Mouse (Mus musculus) adrenal gland, postnatal 4 days (tissue): ENCODE measurements around the gene Cdh6. TPM values are rescaled to one million over a fixed set of nuclear protein-coding genes. Genes with fewer than 3 reads are reported as not detected.

Experiments
- DNase-seq, 2 experiments: peaks; one replicate each; pipeline ENCODE4 v3.0.0; 2021 to 2022; ENCODE audit warnings: low spot score in 2 of 2, mixed read lengths in 2 of 2
- total RNA-seq, 2 experiments: library from RNA; stranded (reverse); gene quantifications; 2 replicates each; pipeline ENCODE4 v1.2.3; 2021

Cdh6 gene
- total RNA-seq, 2 experiments from 2014 or later: 25.1 to 35.3 TPM

- DNase-seq: no peak
These were observed 105.9 kb downstream of the Cdh6 start for GRCm38 (mm10) chr15:13067429-13068212.

GRCm38 (mm10) chr15:13066765-13067164 lies 106.7 kb downstream of the Cdh6 start:
- DNase-seq: no peak

GRCm38 (mm10) chr15:13063633-13064032 lies 109.8 kb downstream of the Cdh6 start:
- DNase-seq: no peak

- DNase-seq: no peak
These were observed 115.7 kb downstream of the Cdh6 start for GRCm38 (mm10) chr15:13057728-13058127.

- DNase-seq: no peak
These were observed 116.2 kb downstream of the Cdh6 start for GRCm38 (mm10) chr15:13057302-13057701.

- DNase-seq: no peak
These were observed 125.6 kb downstream of the Cdh6 start for GRCm38 (mm10) chr15:13047910-13048309.

- DNase-seq: no peak
These were observed 139.0 kb downstream of the Cdh6 start for GRCm38 (mm10) chr15:13034436-13034835.

GRCm38 (mm10) chr15:13030641-13031040 lies 142.8 kb downstream of the Cdh6 start:
- no peak for DNase-seq

- no peak for DNase-seq
These were observed 146.0 kb downstream of the Cdh6 start for GRCm38 (mm10) chr15:13027513-13027912.

GRCm38 (mm10) chr15:13016756-13017357 lies 156.6 kb downstream of the Cdh6 start:
- no peak for DNase-seq

- no peak for DNase-seq
These were observed 164.7 kb downstream of the Cdh6 start for GRCm38 (mm10) chr15:13008803-13009202.

GRCm38 (mm10) chr15:13005934-13006333 lies 167.5 kb downstream of the Cdh6 start:
- DNase-seq: no peak

- DNase-seq: no peak
These were observed 171.9 kb downstream of the Cdh6 start for GRCm38 (mm10) chr15:13001549-13001948.

- no peak for DNase-seq
These were observed 178.7 kb downstream of the Cdh6 start for GRCm38 (mm10) chr15:12994563-12995359.
